ENCODE assay signal across 24 mouse cellular contexts in genomic region chr17:4767947-4768522, GRCm38 (mm10).
DNase-seq lines count a peak whose midpoint lies in the region; ATAC-seq lines count a peak whose summit lies in the region.
"Had no signal": no experiment of that assay in that cellular context is flagged by ENCODE, and none has a peak within 500 bp of the region (broad histone marks: within the 10 kb centered on the region; RNA-seq: fewer than 3 reads in every experiment).

No protein-coding gene starts in this region.

- no peak overlapping the region for H3K4me2 ChIP-seq in intestine, embryonic 16.5 days (ENCODE audit: low read depth, low read length)
- H3K4me2 ChIP-seq: embryonic facial prominence, embryonic 12.5 days; forebrain, embryonic 13.5 days; hindbrain, embryonic 12.5 days had no signal

- H3K4me1 ChIP-seq in intestine, embryonic 16.5 days (ENCODE audit: control insufficient read depth, insufficient read depth, low read length): no peaks in the 10 kb centered on the region
- H3K4me1 ChIP-seq: embryonic facial prominence, embryonic 12.5 days; forebrain, embryonic 13.5 days; hindbrain, embryonic 12.5 days; limb, embryonic 10.5 days had no signal

- H3K27ac ChIP-seq in intestine, embryonic 16.5 days (ENCODE audit: low read length): no peak overlapping the region
- H3K27ac ChIP-seq: embryonic facial prominence, embryonic 12.5 days; forebrain, embryonic 13.5 days; hindbrain, embryonic 12.5 days; left cerebral cortex, adult 2 months; limb, embryonic 10.5 days had no signal

- H3K9me3 ChIP-seq in intestine, embryonic 16.5 days (ENCODE audit: control insufficient read depth, low read length): no peaks in the 10 kb centered on the region
- H3K9me3 ChIP-seq: embryonic facial prominence, embryonic 12.5 days; forebrain, embryonic 13.5 days; hindbrain, embryonic 12.5 days; limb, embryonic 10.5 days had no signal

- 91% methylated on average over 5 of the region's 5 CpGs for WGBS in intestine, embryonic 16.5 days

- no peaks in the 10 kb centered on the region for H3K27me3 ChIP-seq in intestine, embryonic 16.5 days (replicated peaks; ENCODE audit: control insufficient read depth, insufficient read depth, low read length)
- H3K27me3 ChIP-seq: embryonic facial prominence, embryonic 12.5 days; forebrain, embryonic 13.5 days; hindbrain, embryonic 12.5 days; megakaryocyte, embryonic 14.5 days had no signal

- intact Hi-C loops in heart, postnatal 10 days (cut with DNase I): no loop called here
- intact Hi-C loops in heart, postnatal 25 days (cut with DNase I): no loop called here

- ATAC-seq in megakaryocyte progenitor cell, adult 5-6 weeks (replicated peaks; ENCODE audit: poor library complexity): 0 out of 2 replicates have a peak, but pooled peaks have one; percentile 11
- no peak for ATAC-seq in intestine, embryonic 16.5 days
- ATAC-seq: forebrain, embryonic 13.5 days; liver, postnatal 0 days had no signal

- H3K4me3 ChIP-seq in intestine, embryonic 16.5 days (ENCODE audit: low read length): no peak overlapping the region
- H3K4me3 ChIP-seq: embryonic facial prominence, embryonic 12.5 days; erythroblast, embryonic 14.5 days; forebrain, embryonic 13.5 days; hindbrain, embryonic 12.5 days; left cerebral cortex, adult 2 months; limb, embryonic 10.5 days; megakaryocyte, embryonic 14.5 days had no signal

- DNase-seq in adrenal gland, adult 2 months: peak; percentile 25
- no peak for DNase-seq in adrenal gland, adult 18-20 months (ENCODE audit: low spot score in 2 of 2)
- peak; percentile 58 to 59 for DNase-seq in heart, postnatal 10 days
- no peak for DNase-seq in heart, postnatal 25 days (ENCODE audit: low spot score)
- peak; percentile 66 for DNase-seq in adrenal gland, postnatal 14 days
- DNase-seq in retina, postnatal 1 day: no peak
- DNase-seq: cerebellum, adult 9-11 months; gastrocnemius, postnatal 25 days; kidney, adult 9 months; kidney, postnatal 36 days; liver, postnatal 0 days; lung, postnatal 14 days; midbrain, embryonic 14.5 days; right cerebral cortex, postnatal 4 days; thymus, postnatal 25 days had no signal

- no peaks in the 10 kb centered on the region for H3K36me3 ChIP-seq in intestine, embryonic 16.5 days (ENCODE audit: control insufficient read depth, insufficient read depth, low read length)
- H3K36me3 ChIP-seq: embryonic facial prominence, embryonic 12.5 days; hindbrain, embryonic 12.5 days; limb, embryonic 10.5 days had no signal

- no peak overlapping the region for H3K9ac ChIP-seq in intestine, embryonic 16.5 days (ENCODE audit: low read depth, low read length)
- H3K9ac ChIP-seq: embryonic facial prominence, embryonic 12.5 days; forebrain, embryonic 13.5 days; hindbrain, embryonic 12.5 days; liver, postnatal 0 days had no signal

Comparison
In these comparisons a context has a peak if more than half of its experiments do, and no peak if none do; other contexts are left out.
1. DNase-seq: peak in adrenal gland, adult 2 months (single experiment), heart, postnatal 10 days (2 of 2) and adrenal gland, postnatal 14 days (single experiment); none in adrenal gland, adult 18-20 months (0 of 2), heart, postnatal 25 days (single experiment) and retina, postnatal 1 day (single experiment).